Mouse (Mus musculus) layer of hippocampus, postnatal 36 days (tissue): ENCODE data around the gene Ugt3a2. TPM values are rescaled to one million over a fixed set of nuclear protein-coding genes. Genes with fewer than 3 reads are reported as not detected.

ENCODE experiments used
- DNase-seq, 2 experiments: peaks; one replicate each; pipeline ENCODE4 v3.0.0; 2022
- total RNA-seq, 2 experiments: library from RNA; stranded (reverse); gene quantifications; 2 replicates each; pipeline ENCODE4 v1.2.3; 2021

Ugt3a2 gene
- total RNA-seq, result not detected

DNA sequence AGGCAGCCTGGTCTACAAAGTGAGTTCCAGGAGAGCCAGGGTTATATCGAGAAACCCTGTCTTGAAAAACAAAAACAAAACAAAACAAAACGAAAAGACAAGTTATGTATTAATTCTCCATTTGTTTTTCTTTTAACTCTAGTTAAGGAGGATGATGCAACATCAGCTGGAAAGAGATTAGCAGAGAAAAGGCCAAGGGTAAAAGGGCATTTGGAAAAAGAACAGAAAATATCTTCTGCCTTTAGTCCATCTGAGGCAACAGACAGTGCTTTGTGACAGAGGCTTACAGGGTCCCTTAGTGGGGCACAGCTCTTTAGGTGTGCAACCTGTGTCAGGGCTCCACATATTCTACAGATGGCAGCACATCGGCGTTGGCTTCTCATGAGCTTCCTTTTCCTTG, at the start of gene Ugt3a2:
Gene Ugt3a2, plus strand, starts transcription at position 210 of the 400 bp plus-strand sequence.
- no peak for DNase-seq

DNA sequence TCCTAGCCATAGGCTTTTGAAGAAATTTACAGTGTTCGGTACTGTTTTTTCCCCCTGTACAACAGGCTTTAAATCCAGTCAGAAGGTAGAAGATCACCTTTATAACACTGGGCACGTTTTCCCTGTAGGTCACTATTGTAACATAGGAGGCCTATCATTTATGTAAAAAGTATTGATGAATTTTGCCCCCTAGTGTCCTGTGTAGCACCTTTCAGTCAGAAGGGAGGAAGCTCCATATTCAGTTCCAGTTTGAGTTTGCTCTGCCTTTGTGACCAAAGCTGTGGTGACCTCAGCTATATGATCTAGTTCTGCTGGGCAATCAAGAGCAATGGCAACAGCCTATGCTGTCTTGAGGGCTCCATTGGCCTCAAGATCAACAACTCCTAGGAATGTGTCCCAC, 45.7 kb upstream of the Ugt3a2 start:
- no peak for DNase-seq

DNA sequence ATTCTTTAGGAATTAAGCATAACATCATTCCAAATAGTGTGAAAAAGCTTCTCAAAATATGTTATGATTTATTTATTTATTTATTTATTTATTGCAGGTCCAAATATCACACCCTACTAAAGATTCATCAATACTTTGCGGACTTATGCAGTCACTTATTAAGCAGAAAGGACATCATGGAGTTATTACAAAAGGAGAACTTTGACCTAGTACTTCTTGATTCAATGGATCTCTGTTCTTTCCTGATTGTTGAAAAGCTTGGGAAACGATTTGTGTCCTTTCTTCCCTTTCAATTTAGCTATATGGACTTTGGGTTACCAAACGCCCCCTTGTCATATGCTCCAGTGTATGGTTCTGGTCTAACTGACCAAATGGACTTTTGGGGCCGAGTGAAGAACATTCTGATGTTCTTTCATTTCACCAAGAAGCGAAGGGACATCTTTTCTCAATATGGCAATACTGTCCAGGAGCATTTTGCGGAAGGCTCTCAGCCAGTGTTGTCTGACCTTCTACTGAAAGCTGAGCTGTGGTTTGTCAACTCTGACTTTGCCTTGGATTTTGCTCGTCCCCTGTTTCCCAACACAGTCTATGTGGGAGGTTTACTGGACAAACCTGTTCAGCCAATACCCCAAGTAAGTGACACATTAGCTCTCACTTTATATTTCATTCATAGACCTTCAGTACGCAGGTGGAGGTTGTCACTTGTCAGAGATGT, 29.2 kb upstream of the Ugt3a2 start:
- DNase-seq, result no peak

DNA sequence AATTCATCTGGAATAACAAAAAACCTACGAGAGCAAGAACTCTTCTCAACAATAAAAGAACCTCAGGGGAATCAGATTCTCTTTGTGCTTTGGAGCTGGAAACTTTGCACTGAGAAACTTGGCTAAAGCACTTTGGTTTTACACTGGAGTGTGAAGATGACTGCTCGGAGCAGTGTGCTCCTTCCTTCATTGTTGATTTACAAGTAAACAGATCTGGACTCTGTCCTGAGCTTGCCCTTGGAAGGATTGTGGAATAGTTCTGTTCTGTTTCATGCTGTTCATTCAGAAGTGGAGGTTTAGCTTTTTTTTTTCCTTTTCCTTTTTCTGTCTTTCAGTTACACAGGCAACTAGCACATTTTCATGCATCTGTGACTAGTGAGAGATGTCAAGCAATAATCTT, 754 bp upstream of the Ugt3a2 start:
- no peak for DNase-seq

DNA sequence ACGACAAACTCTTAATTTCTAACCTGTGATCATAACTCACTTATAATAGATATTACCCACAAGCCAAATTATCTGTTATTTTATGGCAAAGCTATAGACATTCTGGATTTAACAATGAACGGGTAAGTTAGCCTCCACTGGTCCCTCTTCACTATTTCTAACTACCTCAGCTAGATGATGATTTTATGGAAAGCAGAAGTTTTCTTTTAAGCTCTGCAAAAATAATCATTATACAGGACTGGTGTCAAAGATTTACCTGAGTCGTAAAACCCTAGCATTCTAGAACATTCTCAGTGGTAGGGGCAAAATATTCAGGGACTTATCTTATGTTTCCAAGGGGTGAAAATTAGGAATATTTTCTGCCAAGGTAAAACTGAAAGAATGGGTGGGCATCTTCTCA, 1.3 kb downstream of the Ugt3a2 start:
- no peak for DNase-seq

DNA sequence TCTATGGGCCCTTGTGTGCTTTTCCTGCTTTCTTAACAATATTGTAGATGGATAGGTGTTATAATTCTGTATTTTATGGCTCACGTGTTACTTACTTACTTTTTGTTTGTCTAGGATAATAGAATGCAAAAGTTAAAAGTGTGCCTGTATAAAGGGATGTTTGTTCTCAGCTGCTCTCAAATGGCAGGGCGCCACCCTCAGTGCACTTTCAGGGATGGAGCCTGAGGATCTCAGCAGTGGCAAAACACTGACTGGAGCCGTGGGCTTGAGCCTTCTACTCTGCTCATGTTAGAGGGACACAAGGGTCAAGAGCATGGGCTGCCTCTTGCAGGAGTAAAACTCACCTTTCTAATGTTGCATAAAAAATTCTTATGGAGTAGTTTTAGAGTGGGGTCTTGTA, 1.7 kb downstream of the Ugt3a2 start:
- no peak for DNase-seq

DNA sequence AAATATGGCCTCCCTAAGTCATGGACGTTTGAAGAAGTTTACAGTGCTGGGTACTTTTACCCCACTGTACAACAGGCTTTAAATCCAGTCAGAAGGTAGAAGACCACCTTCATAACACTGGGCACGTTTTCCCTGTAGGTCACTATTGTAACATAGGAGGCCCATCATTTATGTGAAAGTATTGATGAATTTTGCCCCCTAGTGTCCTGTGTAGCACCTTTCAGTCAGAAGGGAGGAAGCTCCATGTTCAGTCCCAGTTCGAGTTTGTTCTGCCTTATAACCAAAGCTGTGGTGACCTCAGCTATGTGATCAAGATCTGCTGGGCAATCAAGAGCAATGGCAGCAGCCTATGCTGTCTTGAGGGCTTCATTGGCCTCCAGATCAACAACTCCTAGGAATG, 13.4 kb downstream of the Ugt3a2 start:
- DNase-seq, result no peak

DNA sequence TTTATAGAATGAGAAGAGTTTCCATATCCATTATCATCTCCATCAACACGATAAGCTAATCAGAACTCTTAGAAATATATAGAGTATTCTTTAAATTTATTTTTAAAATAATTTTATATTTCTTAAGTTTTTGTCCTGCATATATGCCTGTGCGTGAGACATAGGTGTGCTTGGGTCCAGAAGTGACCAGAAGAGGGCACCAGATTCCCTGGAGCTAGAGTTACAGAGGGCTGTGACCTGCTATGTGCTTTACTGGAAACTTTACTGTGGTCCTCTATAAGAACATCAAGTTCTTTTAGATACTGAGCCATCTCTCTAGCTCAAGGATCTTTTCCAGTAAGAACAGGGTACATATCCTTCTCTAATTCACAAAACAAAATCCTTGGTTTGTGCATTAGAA, 27.5 kb downstream of the Ugt3a2 start:
- DNase-seq, result no peak

DNA sequence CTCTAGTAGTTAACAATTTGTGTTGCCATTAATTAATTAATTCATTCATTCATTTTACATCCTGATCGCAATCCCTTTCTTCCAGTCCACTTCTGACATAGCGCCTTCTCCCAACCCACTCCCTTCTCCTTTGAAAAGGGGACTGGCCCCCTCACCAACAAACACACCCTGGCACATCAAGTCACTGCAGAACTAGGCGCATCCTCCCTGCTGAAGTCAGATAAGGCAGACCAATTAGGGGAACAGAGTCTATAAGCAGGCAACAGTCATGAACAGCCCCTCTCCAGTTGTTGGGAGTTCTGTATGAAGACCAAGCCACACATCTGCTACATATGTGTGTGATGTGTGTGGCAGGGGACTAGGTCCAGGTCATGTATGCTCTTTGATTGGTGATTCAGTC, 33.4 kb downstream of the Ugt3a2 start:
- no peak for DNase-seq

DNA sequence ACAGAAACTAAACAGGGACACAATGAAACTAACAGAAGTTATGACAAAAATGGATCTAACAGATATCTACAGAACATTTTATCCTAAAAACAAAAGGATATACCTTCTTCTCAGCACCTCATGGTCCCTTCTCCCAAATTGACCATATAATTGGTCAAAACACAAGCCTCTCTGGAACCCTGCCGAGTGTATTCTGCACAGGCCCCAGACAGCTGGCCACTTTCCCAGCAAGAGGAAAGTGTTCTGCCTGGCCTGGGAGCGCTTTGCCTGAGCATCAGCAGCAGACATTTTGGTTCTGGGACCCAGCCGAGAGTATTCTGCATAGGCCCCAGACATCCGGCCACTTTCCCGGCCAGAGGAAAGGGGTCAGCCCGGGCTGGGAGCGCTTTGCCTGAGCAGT, 40.9 kb downstream of the Ugt3a2 start:
- peak in 1 of 2 experiments; percentile 1 for DNase-seq

DNA sequence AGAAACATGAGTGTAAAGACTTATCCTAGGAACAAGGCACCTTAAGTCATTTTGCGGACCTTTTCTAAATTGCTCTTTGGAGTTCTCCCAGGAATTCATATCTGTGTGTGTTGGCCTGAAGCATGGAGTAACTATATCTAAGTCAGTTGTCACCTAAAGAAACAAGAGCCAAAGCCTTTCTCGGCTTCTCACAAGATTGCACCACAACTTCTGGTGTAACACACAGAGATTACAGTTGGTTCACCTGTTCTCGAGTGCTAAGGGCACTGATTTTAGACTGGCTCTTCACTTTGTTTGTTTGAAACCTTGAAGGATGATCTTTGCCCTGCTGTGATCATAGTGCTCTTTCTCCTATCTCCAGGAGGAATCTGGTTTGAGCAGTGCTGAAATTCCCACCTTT, 74.1 kb downstream of the Ugt3a2 start:
- no peak for DNase-seq

Other genes with a start within 250 kb of the Ugt3a2 start
- 10 to 100 TPM; 56.8 to 62.8 TPM for gene Lmbrd2, start 195.0 kb upstream of the Ugt3a2 start, total RNA-seq
- gene Skp2, start 180.1 kb upstream of the Ugt3a2 start, total RNA-seq, result 1 to 10 TPM; 5.2 to 5.3 TPM
- not detected for gene Ugt3a1, start 58.7 kb upstream of the Ugt3a2 start, total RNA-seq
- 1 to 10 TPM; 1.7 to 3.1 TPM for gene Capsl, start 100.5 kb downstream of the Ugt3a2 start, total RNA-seq
- gene Il7r, start 194.6 kb downstream of the Ugt3a2 start, total RNA-seq, result under 1 TPM; 0.47 to 0.51 TPM